Mouse (Mus musculus): Measurements from ENCODE around the gene Alox8. TPM values are rescaled to one million over a fixed set of nuclear protein-coding genes. Genes with fewer than 3 reads are reported as not detected.

The Alox8 gene
- total RNA-seq (2021): 1 to 10 TPM; 3.5 to 3.6 TPM

DNA sequence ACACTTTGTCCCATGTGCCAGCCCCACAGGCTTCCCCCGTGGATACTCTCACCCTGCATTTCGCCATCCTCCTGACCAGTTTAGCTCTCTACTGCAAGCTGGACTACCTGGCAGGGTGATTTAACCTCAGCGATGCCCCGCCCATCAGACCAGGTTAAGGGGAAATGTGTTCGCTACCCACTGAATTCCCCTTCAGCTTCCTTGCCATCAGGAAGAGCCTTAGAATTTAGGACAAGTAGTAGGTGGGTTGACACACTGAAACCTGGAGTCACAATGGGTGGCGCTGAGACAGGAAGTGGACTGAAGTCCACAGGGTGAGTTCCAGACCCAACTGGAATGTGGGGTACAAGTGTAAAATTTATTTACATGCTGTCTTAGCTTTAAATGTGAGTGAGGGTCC lies at the start of gene Alox8:
Gene Alox8 (minus strand): TSS at position 101 of the 400 bp plus-strand sequence.
- DNase-seq (ENCODE audit: extremely low spot score in 1 of 2, low spot score in 2 of 2): no peak
- intact Hi-C loops (cut with DNase I): loop anchor here (10.0 kb wide), 1 partner anchor 187 kb away; no protein-coding TSS in a partner anchor

DNA sequence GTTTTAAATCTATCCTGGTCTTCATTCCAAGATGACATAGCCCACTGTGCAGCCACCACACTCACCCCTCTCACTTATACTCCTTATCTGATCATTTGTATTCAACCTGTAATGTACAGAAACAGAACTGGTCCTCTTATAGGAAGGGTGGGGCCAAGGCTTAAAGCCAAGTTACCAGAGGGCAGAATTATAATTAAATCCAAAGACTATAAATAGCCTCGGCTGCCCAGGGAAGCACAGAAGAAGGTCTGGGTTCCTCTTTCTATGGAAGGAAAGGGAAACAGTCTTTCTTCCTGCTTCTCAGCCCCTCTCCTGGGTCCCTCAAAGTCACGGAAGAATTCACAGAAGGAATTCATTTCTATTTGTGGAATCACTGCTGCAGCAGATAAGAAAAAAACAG lies 48.0 kb upstream of the Alox8 start:
- intact Hi-C loops (cut with DNase I): loop anchor here (2.0 kb wide), 1 partner anchor 53 kb away; no protein-coding TSS in a partner anchor
- DNase-seq (ENCODE audit: extremely low spot score in 1 of 2, low spot score in 2 of 2): no peak

DNA sequence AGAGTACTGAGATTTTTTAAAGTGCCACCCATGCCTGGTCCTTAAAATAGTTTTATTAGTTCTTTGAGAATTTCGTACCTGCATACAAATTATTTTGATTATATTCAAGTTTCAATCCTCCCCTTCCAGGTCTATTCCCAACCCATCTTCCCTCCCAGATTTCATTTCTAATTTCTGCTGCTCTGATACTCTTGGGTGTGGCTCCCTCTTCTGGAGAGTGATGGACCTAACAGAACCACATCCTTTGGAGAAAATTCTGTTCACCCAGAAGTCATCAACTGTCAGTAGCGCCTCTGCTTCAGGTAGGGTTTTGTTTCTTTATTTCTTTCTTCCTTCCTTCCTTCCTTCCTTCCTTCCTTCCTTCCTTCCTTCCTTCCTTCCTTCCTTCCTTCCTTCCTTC lies 47.3 kb upstream of the Alox8 start:
- intact Hi-C loops (cut with DNase I): loop anchor here (2.0 kb wide), 1 partner anchor 52 kb away; no protein-coding TSS in a partner anchor
- DNase-seq (ENCODE audit: extremely low spot score in 1 of 2, low spot score in 2 of 2): peak in 1 of 2 experiments; percentile 51

DNA sequence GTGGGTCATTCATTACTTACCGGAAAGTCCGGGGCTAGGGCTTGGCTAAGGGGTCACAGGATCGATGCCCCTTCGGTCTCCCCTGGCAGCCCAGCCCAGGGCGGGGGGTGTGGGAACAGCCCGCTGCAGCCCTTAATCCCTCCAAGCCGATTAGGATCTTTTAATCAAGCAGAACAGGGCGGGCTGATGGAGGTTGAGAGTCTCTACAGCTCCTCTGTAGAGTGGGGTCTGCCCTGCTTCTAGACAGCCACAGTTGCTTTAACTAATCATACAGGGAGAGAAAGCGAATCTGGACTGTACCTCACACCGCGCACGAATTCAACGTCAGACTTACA lies 39.2 kb upstream of the Alox8 start, which contains the start of gene Gucy2e:
Gene Gucy2e (minus strand): TSS at position 111 of the 335 bp plus-strand sequence.
- intact Hi-C loops (cut with DNase I): no loop called here
- no peak for DNase-seq (ENCODE audit: extremely low spot score in 1 of 2, low spot score in 2 of 2)

GRCm38 (mm10) chr11:69236061-69236925 lies 38.6 kb upstream of the Alox8 start:
- intact Hi-C loops (cut with DNase I): no loop called here
- no peak for DNase-seq (ENCODE audit: extremely low spot score in 1 of 2, low spot score in 2 of 2)

GRCm38 (mm10) chr11:69235285-69236060 lies 37.8 kb upstream of the Alox8 start:
- intact Hi-C loops (cut with DNase I): no loop called here
- DNase-seq (ENCODE audit: extremely low spot score in 1 of 2, low spot score in 2 of 2): peak; percentile 50 to 86

DNA sequence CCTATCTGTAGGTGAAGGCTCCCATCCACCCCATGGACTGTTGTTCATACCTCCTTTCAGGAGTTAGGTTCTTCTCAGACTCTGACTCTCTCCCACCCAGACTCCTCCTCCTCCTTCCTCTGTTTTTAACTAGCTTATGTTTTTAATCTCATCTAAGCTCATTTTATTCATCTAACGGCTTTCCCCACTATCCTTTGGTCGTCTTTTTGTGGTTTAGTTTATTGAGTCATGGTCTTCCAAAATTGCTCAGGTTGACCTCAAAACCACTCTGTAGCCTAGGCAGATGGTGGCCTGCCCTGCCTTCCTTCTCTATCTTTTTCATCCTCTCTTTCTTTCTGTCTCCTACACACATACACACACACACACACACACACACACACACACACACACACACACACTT lies 35.5 kb upstream of the Alox8 start:
- intact Hi-C loops (cut with DNase I): no loop called here

GRCm38 (mm10) chr11:69230420-69230819 lies 32.8 kb upstream of the Alox8 start:
- intact Hi-C loops (cut with DNase I): loop anchor here (1.0 kb wide), 1 partner anchor 37 kb away; no protein-coding TSS in a partner anchor
- peak in 1 of 2 experiments; percentile 10 for DNase-seq (ENCODE audit: extremely low spot score in 1 of 2, low spot score in 2 of 2)

More for the DNA sequence above, 35.5 kb upstream of the Alox8 start:
- no peak for DNase-seq (ENCODE audit: extremely low spot score in 1 of 2, low spot score in 2 of 2)

GRCm38 (mm10) chr11:69225715-69226114 lies 28.1 kb upstream of the Alox8 start:
- intact Hi-C loops (cut with DNase I): no loop called here
- no peak for DNase-seq (ENCODE audit: extremely low spot score in 1 of 2, low spot score in 2 of 2)

- DNase-seq (ENCODE audit: extremely low spot score in 1 of 2, low spot score in 2 of 2): no peak
- intact Hi-C loops (cut with DNase I): no loop called here
These were observed 25.5 kb upstream of the Alox8 start for GRCm38 (mm10) chr11:69223101-69223500.

DNA sequence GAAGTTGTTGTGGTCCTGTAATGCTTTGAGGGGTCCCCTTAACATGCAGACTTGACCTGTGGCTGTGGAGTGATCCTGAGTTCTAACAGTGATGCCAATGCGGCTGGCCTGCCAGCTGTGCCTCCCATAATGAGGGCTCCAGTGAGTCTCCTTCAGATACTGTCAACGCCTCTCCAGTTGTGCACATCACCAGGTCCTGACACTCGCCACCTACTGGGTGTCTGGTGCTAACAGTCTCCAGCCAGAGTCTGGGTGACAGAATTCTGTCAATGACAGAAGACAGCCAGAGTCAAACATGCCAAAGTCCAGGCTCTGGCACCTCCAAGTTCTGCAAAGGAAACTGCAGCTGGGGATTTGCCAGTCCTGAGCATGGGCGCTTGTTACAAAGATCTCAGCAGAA lies 23.4 kb upstream of the Alox8 start:
- no peak for DNase-seq (ENCODE audit: extremely low spot score in 1 of 2, low spot score in 2 of 2)
- intact Hi-C loops (cut with DNase I): no loop called here

- intact Hi-C loops (cut with DNase I): no loop called here
- DNase-seq (ENCODE audit: extremely low spot score in 1 of 2, low spot score in 2 of 2): no peak
These were observed 21.0 kb upstream of the Alox8 start for GRCm38 (mm10) chr11:69218661-69219060.

DNA sequence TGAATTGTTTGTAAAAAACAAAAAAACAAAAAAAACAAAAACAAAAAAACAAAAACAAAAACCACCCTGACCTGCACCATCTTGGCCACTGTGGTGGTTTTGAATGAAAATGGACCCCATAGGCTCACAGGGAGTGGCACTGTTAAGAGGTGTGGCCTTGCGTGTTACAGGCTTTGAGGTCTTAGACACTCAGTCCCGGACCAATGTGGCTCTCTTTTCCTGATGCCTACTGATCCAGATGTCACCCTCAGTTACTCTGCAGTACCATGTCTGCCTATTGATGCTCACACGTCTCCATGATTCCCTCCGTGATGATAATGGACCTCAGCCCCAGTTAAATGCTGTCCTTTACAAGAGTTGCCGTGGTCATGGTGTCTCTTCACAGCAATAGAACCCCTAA lies 19.8 kb upstream of the Alox8 start:
- DNase-seq (ENCODE audit: extremely low spot score in 1 of 2, low spot score in 2 of 2): peak in 1 of 2 experiments; percentile 4
- intact Hi-C loops (cut with DNase I): no loop called here

GRCm38 (mm10) chr11:69211431-69211830 lies 13.8 kb upstream of the Alox8 start:
- peak; percentile 30 to 48 for DNase-seq (ENCODE audit: extremely low spot score in 1 of 2, low spot score in 2 of 2)
- intact Hi-C loops (cut with DNase I): no loop called here

GRCm38 (mm10) chr11:69202469-69203230 lies 5.0 kb upstream of the Alox8 start:
- DNase-seq (ENCODE audit: extremely low spot score in 1 of 2, low spot score in 2 of 2): no peak
- intact Hi-C loops (cut with DNase I): no loop called here

- DNase-seq (ENCODE audit: extremely low spot score in 1 of 2, low spot score in 2 of 2): no peak
- intact Hi-C loops (cut with DNase I): no loop called here
These were observed 2.6 kb upstream of the Alox8 start for GRCm38 (mm10) chr11:69200231-69200630.

- intact Hi-C loops (cut with DNase I): loop anchor here (10.0 kb wide), 1 partner anchor 186 kb away; no protein-coding TSS in a partner anchor
- DNase-seq (ENCODE audit: extremely low spot score in 1 of 2, low spot score in 2 of 2): no peak
These were observed 1.6 kb upstream of the Alox8 start for GRCm38 (mm10) chr11:69199251-69199650.

DNA sequence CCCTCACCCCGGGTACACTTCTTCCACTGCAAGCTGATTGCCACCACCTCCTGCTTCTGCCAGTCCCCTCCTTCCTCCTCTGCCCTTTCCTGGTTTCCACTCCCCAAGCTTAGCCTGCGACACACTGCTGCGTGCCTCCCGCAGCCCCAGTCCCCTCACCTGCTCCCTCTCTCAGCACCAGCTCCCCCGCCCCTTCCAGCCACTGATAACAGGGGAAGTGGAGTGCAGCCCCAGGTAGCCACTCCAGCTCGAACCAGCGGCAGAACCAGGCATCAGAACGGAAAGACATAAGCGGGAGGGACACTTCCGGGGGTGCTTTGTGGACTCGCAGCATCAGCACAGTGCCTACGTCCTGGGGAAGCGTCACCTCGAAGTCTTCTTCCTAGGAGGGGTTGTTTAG lies 449 bp downstream of the Alox8 start:
- DNase-seq (ENCODE audit: extremely low spot score in 1 of 2, low spot score in 2 of 2): no peak
- intact Hi-C loops (cut with DNase I): loop anchor here (10.0 kb wide), 1 partner anchor 188 kb away; no protein-coding TSS in a partner anchor

DNA sequence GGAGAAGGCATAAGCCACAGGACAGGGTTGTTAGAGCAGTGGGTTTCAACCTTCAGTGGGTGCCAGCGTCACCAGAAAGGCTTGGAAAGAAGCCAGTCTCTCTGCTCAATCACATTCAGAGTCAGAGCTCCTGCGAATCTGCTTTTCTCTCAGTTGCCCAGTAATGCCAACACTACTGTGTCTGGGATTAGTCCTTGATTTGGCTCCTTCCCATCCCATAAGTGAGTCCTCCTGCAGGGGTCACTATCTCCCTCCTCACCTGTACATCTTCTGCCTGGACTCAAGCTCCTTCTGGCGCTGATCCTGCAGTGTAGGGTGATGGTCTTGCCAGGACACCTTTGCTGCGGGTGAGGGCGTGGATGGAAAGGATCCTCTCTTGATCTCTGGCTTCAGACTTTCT lies 877 bp downstream of the Alox8 start:
- intact Hi-C loops (cut with DNase I): loop anchor here (10.0 kb wide), 1 partner anchor 188 kb away; no protein-coding TSS in a partner anchor
- no peak for DNase-seq (ENCODE audit: extremely low spot score in 1 of 2, low spot score in 2 of 2)
